Mouse (Mus musculus): ENCODE measurements around the gene Ctnnbl1.

GRCm38 (mm10) chr2:157897131-157897530 lies 159.9 kb downstream of the Ctnnbl1 start:
- TF ChIP-seq CTCF (IDR thresholded peaks at IDR 0.05; ENCODE audit: low read depth) (no peak), EP300 (IDR thresholded peaks at IDR 0.05; ENCODE audit: low read depth) (no peak)

All from heart, postnatal 0 days (tissue).